Mouse (Mus musculus): ENCODE results near the gene Igsf10. TPM values are rescaled to one million over a fixed set of nuclear protein-coding genes. Genes with fewer than 3 reads are reported as not detected.
"Not testable (repeated sequence)": the region's sequence is repeated elsewhere in the genome, so short reads cannot be mapped to it uniquely, and the experiment has no call there.

The Igsf10 gene
- 0.01 TPM in 1 of 2 replicates, not detected in the other for polyA plus RNA-seq (2012)

- H3K36me3 ChIP-seq (ENCODE audit: control insufficient read depth): no peaks in the 10 kb centered on the region
- no peaks in the 10 kb centered on the region for H3K27me3 ChIP-seq (ENCODE audit: control insufficient read depth)
- peak within 1 kb of the TSS; percentile 40 for H3K4me3 ChIP-seq (replicated peaks)
- H3K9me3 ChIP-seq (ENCODE audit: control insufficient read depth, low read length): no peaks in the 10 kb centered on the region
- TF ChIP-seq GATA1 (IDR thresholded peaks at IDR 0.05; ENCODE audit: low read length) (no peak), TAL1 (IDR thresholded peaks at IDR 0.05; ENCODE audit: low read length) (no peak)
- H3K4me1 ChIP-seq (ENCODE audit: control insufficient read depth): no peaks in the 10 kb centered on the region
Observed at GRCm38 (mm10) chr3:59344065-59344905, at the start of gene Igsf10. TSS of gene Igsf10 (minus strand) at chr3:59344394.

DNA sequence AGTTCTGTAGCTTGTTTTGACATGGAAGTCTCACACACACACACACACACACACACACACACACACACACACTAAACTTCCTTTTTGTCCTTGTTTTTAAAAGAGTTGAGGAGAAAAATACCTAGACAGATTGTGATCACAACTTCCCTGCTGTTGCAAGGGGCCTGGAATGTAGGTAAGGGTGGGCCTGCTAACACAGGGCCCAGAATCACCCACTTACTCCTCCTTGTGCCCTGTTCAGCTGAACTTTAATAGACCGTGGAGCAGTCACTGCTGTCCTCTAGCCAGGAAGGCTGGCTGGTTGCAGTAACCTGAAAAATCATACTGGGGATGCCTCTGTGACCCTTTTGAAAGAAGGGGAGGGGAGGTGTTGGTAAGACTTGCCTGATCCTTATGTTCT lies 41.4 kb upstream of the Igsf10 start:
- no peaks in the 10 kb centered on the region for H3K4me1 ChIP-seq (ENCODE audit: control insufficient read depth)
- no peak for TF ChIP-seq TAL1 (IDR thresholded peaks at IDR 0.05; ENCODE audit: low read length)
- TF ChIP-seq GATA1 (IDR thresholded peaks at IDR 0.05; ENCODE audit: low read length): no peak
- no peaks in the 10 kb centered on the region for H3K27me3 ChIP-seq (ENCODE audit: control insufficient read depth)
- no peaks in the 10 kb centered on the region for H3K36me3 ChIP-seq (ENCODE audit: control insufficient read depth)
- H3K9me3 ChIP-seq (ENCODE audit: control insufficient read depth, low read length): no peaks in the 10 kb centered on the region
- no peak overlapping the region for H3K4me3 ChIP-seq (replicated peaks)

- Histone ChIP-seq H3K27me3 (ENCODE audit: control insufficient read depth) (no peaks in the 10 kb centered on the region), H3K4me1 (ENCODE audit: control insufficient read depth) (no peaks in the 10 kb centered on the region), H3K36me3 (ENCODE audit: control insufficient read depth) (no peaks in the 10 kb centered on the region), H3K4me3 (replicated peaks) (no peak overlapping the region), H3K9me3 (ENCODE audit: control insufficient read depth, low read length) (no peaks in the 10 kb centered on the region)
- TF ChIP-seq TAL1 (IDR thresholded peaks at IDR 0.05; ENCODE audit: low read length): no peak
- no peak for TF ChIP-seq GATA1 (IDR thresholded peaks at IDR 0.05; ENCODE audit: low read length)
Observed at GRCm38 (mm10) chr3:59385000-59385399, 40.8 kb upstream of the Igsf10 start.

GRCm38 (mm10) chr3:59384321-59384720 lies 40.1 kb upstream of the Igsf10 start:
- no peaks in the 10 kb centered on the region for H3K36me3 ChIP-seq (ENCODE audit: control insufficient read depth)
- H3K27me3 ChIP-seq (ENCODE audit: control insufficient read depth): no peaks in the 10 kb centered on the region
- H3K4me3 ChIP-seq (replicated peaks): no peak overlapping the region
- H3K4me1 ChIP-seq (ENCODE audit: control insufficient read depth): no peaks in the 10 kb centered on the region
- no peak for TF ChIP-seq TAL1 (IDR thresholded peaks at IDR 0.05; ENCODE audit: low read length)
- TF ChIP-seq GATA1 (IDR thresholded peaks at IDR 0.05; ENCODE audit: low read length): no peak
- H3K9me3 ChIP-seq (ENCODE audit: control insufficient read depth, low read length): no peaks in the 10 kb centered on the region

DNA sequence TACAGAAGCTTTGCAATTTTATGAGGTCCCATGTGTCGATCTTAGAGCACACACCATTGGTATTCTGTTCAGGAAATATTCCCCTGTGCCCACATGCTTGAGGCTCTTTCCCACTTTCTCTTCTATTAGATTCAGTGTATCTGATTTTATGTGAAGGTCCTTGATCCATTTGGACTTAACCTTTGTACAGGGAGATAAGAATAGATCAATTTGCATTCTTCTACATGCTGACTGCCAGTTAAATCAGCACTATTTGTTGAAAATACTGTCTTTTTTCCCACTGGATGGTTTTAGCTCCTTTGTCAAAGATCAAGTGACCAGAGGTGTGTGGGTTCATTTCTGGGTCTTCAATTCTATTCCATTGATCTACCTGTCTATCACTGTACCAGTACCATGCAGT lies 34.6 kb upstream of the Igsf10 start:
- H3K36me3 ChIP-seq (ENCODE audit: control insufficient read depth); H3K27me3 ChIP-seq (ENCODE audit: control insufficient read depth): not testable (repeated sequence)

DNA sequence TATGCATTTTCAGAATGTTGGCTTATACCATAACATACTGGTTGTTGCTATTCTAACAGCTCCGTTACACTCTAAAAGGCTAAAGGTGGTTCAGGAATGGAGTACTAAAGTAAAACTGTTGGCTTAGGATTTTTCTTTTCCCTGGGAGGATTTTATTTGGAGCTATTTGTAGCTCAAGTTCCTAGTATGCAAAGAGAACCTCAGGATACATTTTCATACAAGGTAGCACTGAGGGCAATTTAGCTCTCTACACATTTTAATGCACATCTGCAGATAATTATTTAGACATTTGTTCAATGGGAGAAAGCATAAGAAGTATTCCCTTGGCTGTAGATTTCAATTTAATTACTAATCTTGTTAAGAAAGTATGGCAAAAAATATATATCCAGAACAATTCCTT lies 17.7 kb upstream of the Igsf10 start:
- H3K9me3 ChIP-seq (ENCODE audit: control insufficient read depth, low read length): no peaks in the 10 kb centered on the region
- H3K4me1 ChIP-seq (ENCODE audit: control insufficient read depth): no peaks in the 10 kb centered on the region
- TF ChIP-seq GATA1 (IDR thresholded peaks at IDR 0.05; ENCODE audit: low read length) (no peak), TAL1 (IDR thresholded peaks at IDR 0.05; ENCODE audit: low read length) (no peak)
- H3K36me3 ChIP-seq (ENCODE audit: control insufficient read depth): no peaks in the 10 kb centered on the region
- H3K4me3 ChIP-seq (replicated peaks): no peak overlapping the region
- no peaks in the 10 kb centered on the region for H3K27me3 ChIP-seq (ENCODE audit: control insufficient read depth)

More for the DNA sequence above, 34.6 kb upstream of the Igsf10 start:
- not testable (repeated sequence) for H3K4me1 ChIP-seq (ENCODE audit: control insufficient read depth); H3K9me3 ChIP-seq (ENCODE audit: control insufficient read depth, low read length); H3K4me3 ChIP-seq (replicated peaks)

DNA sequence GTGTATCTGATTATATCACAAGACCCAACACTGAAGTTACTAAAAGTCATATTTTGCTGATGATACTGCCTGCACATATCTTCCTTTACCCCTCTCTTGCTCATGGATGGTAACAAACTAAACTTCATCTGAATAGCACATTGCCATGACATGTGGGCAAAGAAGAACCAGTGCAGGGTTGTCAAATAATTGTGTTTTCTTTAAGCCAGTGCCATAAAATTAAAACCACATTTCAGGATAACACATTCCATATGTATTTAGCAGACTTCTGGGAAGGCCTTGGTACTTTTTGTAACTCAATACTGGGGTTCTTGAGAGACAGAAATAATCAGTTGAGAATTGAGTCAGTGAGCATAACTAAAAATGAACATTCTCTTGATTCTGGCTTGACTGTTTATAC lies 15.9 kb upstream of the Igsf10 start:
- Histone ChIP-seq H3K9me3 (ENCODE audit: control insufficient read depth, low read length) (no peaks in the 10 kb centered on the region), H3K36me3 (ENCODE audit: control insufficient read depth) (no peaks in the 10 kb centered on the region), H3K4me3 (replicated peaks) (no peak overlapping the region), H3K4me1 (ENCODE audit: control insufficient read depth) (no peaks in the 10 kb centered on the region), H3K27me3 (ENCODE audit: control insufficient read depth) (no peaks in the 10 kb centered on the region)
- TF ChIP-seq GATA1 (IDR thresholded peaks at IDR 0.05; ENCODE audit: low read length) (no peak), TAL1 (IDR thresholded peaks at IDR 0.05; ENCODE audit: low read length) (no peak)

DNA sequence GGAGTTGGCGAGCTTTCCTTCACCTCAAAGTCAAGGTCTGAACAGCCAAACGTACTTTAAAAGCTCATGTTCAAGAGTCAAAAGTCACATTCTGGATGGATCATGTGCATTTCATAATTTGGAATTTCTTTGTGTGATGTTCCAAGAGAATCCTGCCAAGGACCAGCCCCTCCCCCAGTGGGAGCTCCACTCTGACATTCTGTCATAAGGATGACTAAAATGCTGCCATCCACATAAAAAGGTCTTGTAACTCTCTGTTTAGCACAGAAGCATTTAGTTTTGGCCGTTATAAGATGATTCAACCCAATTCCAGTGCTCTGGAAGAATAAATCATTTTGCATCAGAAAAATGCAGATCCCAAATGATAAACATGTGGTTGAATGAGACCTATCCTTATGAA lies 10.0 kb upstream of the Igsf10 start:
- Histone ChIP-seq H3K9me3 (ENCODE audit: control insufficient read depth, low read length) (no peaks in the 10 kb centered on the region), H3K4me3 (replicated peaks) (no peak overlapping the region), H3K4me1 (ENCODE audit: control insufficient read depth) (no peaks in the 10 kb centered on the region), H3K36me3 (ENCODE audit: control insufficient read depth) (no peaks in the 10 kb centered on the region), H3K27me3 (ENCODE audit: control insufficient read depth) (no peaks in the 10 kb centered on the region)
- TF ChIP-seq GATA1 (IDR thresholded peaks at IDR 0.05; ENCODE audit: low read length) (no peak), TAL1 (IDR thresholded peaks at IDR 0.05; ENCODE audit: low read length) (no peak)

GRCm38 (mm10) chr3:59351768-59352167 lies 7.6 kb upstream of the Igsf10 start:
- Histone ChIP-seq H3K27me3 (ENCODE audit: control insufficient read depth) (no peaks in the 10 kb centered on the region), H3K4me1 (ENCODE audit: control insufficient read depth) (no peaks in the 10 kb centered on the region), H3K4me3 (replicated peaks) (no peak overlapping the region), H3K36me3 (ENCODE audit: control insufficient read depth) (no peaks in the 10 kb centered on the region), H3K9me3 (ENCODE audit: control insufficient read depth, low read length) (no peaks in the 10 kb centered on the region)
- TF ChIP-seq TAL1 (IDR thresholded peaks at IDR 0.05; ENCODE audit: low read length): no peak
- TF ChIP-seq GATA1 (IDR thresholded peaks at IDR 0.05; ENCODE audit: low read length): no peak

- H3K27me3 ChIP-seq (ENCODE audit: control insufficient read depth): no peaks in the 10 kb centered on the region
- no peak overlapping the region for H3K4me3 ChIP-seq (replicated peaks)
- no peak for TF ChIP-seq TAL1 (IDR thresholded peaks at IDR 0.05; ENCODE audit: low read length)
- TF ChIP-seq GATA1 (IDR thresholded peaks at IDR 0.05; ENCODE audit: low read length): no peak
- no peaks in the 10 kb centered on the region for H3K36me3 ChIP-seq (ENCODE audit: control insufficient read depth)
- no peaks in the 10 kb centered on the region for H3K4me1 ChIP-seq (ENCODE audit: control insufficient read depth)
- H3K9me3 ChIP-seq (ENCODE audit: control insufficient read depth, low read length): no peaks in the 10 kb centered on the region
Observed at GRCm38 (mm10) chr3:59343026-59343425, 1.2 kb downstream of the Igsf10 start.
